In genomic region chr8:109615569-109615968, GRCm38 (mm10) we compare ENCODE assay signal across 29 mouse cellular contexts. TPM values are rescaled to one million over a fixed set of nuclear protein-coding genes. Genes with fewer than 3 reads are reported as not detected.
"Had no signal": no experiment of that assay in that cellular context is flagged by ENCODE, and none has a peak within 500 bp of the region (broad histone marks: within the 10 kb centered on the region; RNA-seq: fewer than 3 reads in every experiment).

No protein-coding gene starts in this region.

- H3K9ac ChIP-seq: embryonic facial prominence, embryonic 12.5 days; embryonic facial prominence, embryonic 13.5 days; embryonic facial prominence, embryonic 15.5 days; forebrain, embryonic 12.5 days; forebrain, embryonic 13.5 days; forebrain, embryonic 15.5 days; forebrain, postnatal 0 days had no signal

- H3K9me3 ChIP-seq: embryonic facial prominence, embryonic 10.5 days; embryonic facial prominence, embryonic 13.5 days; embryonic facial prominence, embryonic 15.5 days; forebrain, embryonic 12.5 days; forebrain, embryonic 13.5 days; forebrain, embryonic 15.5 days had no signal

- H3K4me2 ChIP-seq: embryonic facial prominence, embryonic 12.5 days; embryonic facial prominence, embryonic 13.5 days; embryonic facial prominence, embryonic 15.5 days; forebrain, embryonic 12.5 days; forebrain, embryonic 13.5 days; forebrain, embryonic 15.5 days had no signal

- ATAC-seq: forebrain, embryonic 13.5 days; forebrain, embryonic 14.5 days; forebrain, embryonic 15.5 days; forebrain, embryonic 16.5 days; forebrain, postnatal 0 days had no signal

- H3K36me3 ChIP-seq: embryonic facial prominence, embryonic 10.5 days; embryonic facial prominence, embryonic 12.5 days; embryonic facial prominence, embryonic 13.5 days; embryonic facial prominence, embryonic 15.5 days; forebrain, embryonic 10.5 days; forebrain, embryonic 12.5 days; forebrain, embryonic 15.5 days had no signal

- H3K27me3 ChIP-seq: embryonic facial prominence, embryonic 12.5 days; embryonic facial prominence, embryonic 15.5 days; forebrain, embryonic 15.5 days had no signal

- H3K27ac ChIP-seq: embryonic facial prominence, embryonic 10.5 days; embryonic facial prominence, embryonic 12.5 days; embryonic facial prominence, embryonic 13.5 days; embryonic facial prominence, embryonic 15.5 days; forebrain, embryonic 10.5 days; forebrain, embryonic 12.5 days; forebrain, embryonic 13.5 days; forebrain, embryonic 15.5 days; gastrocnemius, adult 2 months; heart, adult 2 months had no signal

- H3K4me3 ChIP-seq: embryonic facial prominence, embryonic 10.5 days; embryonic facial prominence, embryonic 12.5 days; embryonic facial prominence, embryonic 13.5 days; embryonic facial prominence, embryonic 15.5 days; erythroblast, embryonic 14.5 days; forebrain, embryonic 10.5 days; forebrain, embryonic 12.5 days; forebrain, embryonic 13.5 days; forebrain, embryonic 15.5 days; gastrocnemius, adult 2 months; heart, adult 2 months had no signal

- DNase-seq: cerebellum, adult 9-10 months; cerebellum, adult 9-11 months; cerebellum, postnatal 10 days; cerebellum, postnatal 14 days; cerebellum, postnatal 25 days; cerebellum, postnatal 36 days; embryo, embryonic 11 days; forebrain, postnatal 0 days; gastrocnemius, adult 2 months; gastrocnemius, postnatal 10 days; gastrocnemius, postnatal 14 days; gastrocnemius, postnatal 25 days; gastrocnemius, postnatal 36 days; heart, adult 11 months; heart, adult 18-20 months; heart, adult 2 months had no signal

- H3K4me1 ChIP-seq: embryonic facial prominence, embryonic 10.5 days; embryonic facial prominence, embryonic 12.5 days; embryonic facial prominence, embryonic 13.5 days; embryonic facial prominence, embryonic 15.5 days; forebrain, embryonic 10.5 days; forebrain, embryonic 12.5 days; forebrain, embryonic 13.5 days; forebrain, embryonic 15.5 days had no signal

RNA-seq across cellular contexts. Expression of gene Pkd1l3, which starts 1.3 kb away (rescaled TPM):
- total RNA-seq: gastrocnemius, postnatal 25 days; gastrocnemius, postnatal 4 days had no signal
- polyA plus RNA-seq: embryonic facial prominence, embryonic 14.5 days; forebrain, embryonic 14.5 days had no signal

RNA-seq across cellular contexts. Expression of gene Hp, which starts 36.6 kb away (rescaled TPM):
- polyA plus RNA-seq: forebrain, embryonic 12.5 days; forebrain, embryonic 13.5 days had no signal
